Mouse (Mus musculus) intestine, embryonic 15.5 days (tissue): ENCODE data around the gene Negr1. TPM values are rescaled to one million over a fixed set of nuclear protein-coding genes. Genes with fewer than 3 reads are reported as not detected.

Source experiments
- ATAC-seq: fragments of 200-750 bp; cut with Nextera tagmentation; 2 replicates; pipeline ENCODE4 v1.8.0; 2017; ENCODE audit warnings: moderate TSS enrichment, moderate library complexity
- H3K27ac ChIP-seq: fragments of 300-500 bp; sonication (generic); 2 replicates; pipeline ENCODE4 v1.5.1; 2015; ENCODE audit warnings: mild to moderate bottlenecking, inconsistent platforms
- H3K27me3 ChIP-seq: fragments of 300-500 bp; sonication (generic); replicated peaks from 2 replicates; pipeline ENCODE4 v1.6.1; 2015; ENCODE audit warnings: inconsistent platforms
- H3K36me3 ChIP-seq: fragments of 300-500 bp; sonication (generic); 2 replicates; pipeline ENCODE4 v1.6.1; 2015; ENCODE audit warnings: inconsistent platforms
- H3K4me1 ChIP-seq: fragments of 300-500 bp; sonication (generic); replicated peaks from 2 replicates; pipeline ENCODE4 v1.6.1; 2015; ENCODE audit warnings: inconsistent platforms
- H3K4me2 ChIP-seq: fragments of 300-500 bp; sonication (generic); replicated peaks from 2 replicates; pipeline ENCODE4 v1.6.1; 2015; ENCODE audit warnings: mild to moderate bottlenecking, inconsistent platforms
- H3K4me3 ChIP-seq: fragments of 300-500 bp; sonication (generic); replicated peaks from 2 replicates; pipeline ENCODE4 v1.5.1; 2015; ENCODE audit warnings: inconsistent platforms
- H3K9ac ChIP-seq: fragments of 300-500 bp; sonication (generic); 2 replicates; pipeline ENCODE4 v1.6.1; 2015; ENCODE audit warnings: inconsistent platforms
- H3K9me3 ChIP-seq: fragments of 300-500 bp; sonication (generic); 2 replicates; pipeline ENCODE4 v1.6.1; 2016; ENCODE audit warnings: inconsistent platforms
- WGBS: fragments of 180-500 bp; shearing (Covaris S2); methylation state at CpG from one replicate; pipeline ENCODE4 v1.1.7; 2015; 5-methylcytosine and 5-hydroxymethylcytosine counted together
- polyA plus RNA-seq: library from polyadenylated mRNA; unstranded; fragments of >200 nt; fragmentation: Nextera tagmentation; extraction: Ambion mirVana; gene quantifications from 2 replicates; pipeline ENCODE4 v1.2.1, GENCODE M21; 2015

Gene Negr1
- polyA plus RNA-seq, 1 experiment from 2014 or later = 3.8 TPM

- no peak for ATAC-seq
Observed at GRCm38 (mm10) chr3:157116024-157116423, 554.4 kb downstream of the Negr1 start.

GRCm38 (mm10) chr3:157119916-157120315, 558.3 kb downstream of the Negr1 start:
- H3K9ac ChIP-seq = no peak overlapping the region
- no peaks in the 10 kb centered on the region for H3K36me3 ChIP-seq
- no peak for ATAC-seq
- WGBS = 53% methylated on average over 2 of the region's 2 CpGs
- no peak overlapping the region for H3K4me3 ChIP-seq
- no peak overlapping the region for H3K4me2 ChIP-seq
- H3K9me3 ChIP-seq = no peaks in the 10 kb centered on the region
- no peak overlapping the region for H3K27ac ChIP-seq
- no peaks in the 10 kb centered on the region for H3K4me1 ChIP-seq
- no peaks in the 10 kb centered on the region for H3K27me3 ChIP-seq

More at GRCm38 (mm10) chr3:157116024-157116423, 554.4 kb downstream of the Negr1 start:
- no peak overlapping the region for H3K4me2 ChIP-seq
- 89% methylated on average over 1 of the region's 1 CpGs for WGBS
- no peak overlapping the region for H3K4me3 ChIP-seq
- H3K27me3 ChIP-seq = no peaks in the 10 kb centered on the region
- no peak overlapping the region for H3K9ac ChIP-seq
- H3K9me3 ChIP-seq = no peaks in the 10 kb centered on the region
- no peaks in the 10 kb centered on the region for H3K36me3 ChIP-seq
- H3K27ac ChIP-seq = no peak overlapping the region
- H3K4me1 ChIP-seq = no peaks in the 10 kb centered on the region

- H3K4me2 ChIP-seq = no peak overlapping the region
- H3K4me3 ChIP-seq = no peak overlapping the region
- no peaks in the 10 kb centered on the region for H3K27me3 ChIP-seq
- H3K9ac ChIP-seq = no peak overlapping the region
- H3K9me3 ChIP-seq = no peaks in the 10 kb centered on the region
- H3K4me1 ChIP-seq = no peaks in the 10 kb centered on the region
- WGBS = 84% methylated on average over 14 of the region's 14 CpGs
- ATAC-seq = no peak
- H3K27ac ChIP-seq = no peak overlapping the region
- H3K36me3 ChIP-seq = no peaks in the 10 kb centered on the region
Observed at GRCm38 (mm10) chr3:157146124-157146855, 584.7 kb downstream of the Negr1 start.

GRCm38 (mm10) chr3:157154902-157155301, 593.3 kb downstream of the Negr1 start:
- no peak overlapping the region for H3K9ac ChIP-seq
- no peak for ATAC-seq
- H3K4me1 ChIP-seq = no peaks in the 10 kb centered on the region

GRCm38 (mm10) chr3:157155513-157155912, 593.9 kb downstream of the Negr1 start:
- Histone ChIP-seq H3K4me1 (no peaks in the 10 kb centered on the region), H3K36me3 (no peaks in the 10 kb centered on the region), H3K9me3 (no peaks in the 10 kb centered on the region), H3K27ac (no peak overlapping the region), H3K4me3 (no peak overlapping the region), H3K27me3 (no peaks in the 10 kb centered on the region), H3K9ac (no peak overlapping the region), H3K4me2 (no peak overlapping the region)
- ATAC-seq = no peak

More at GRCm38 (mm10) chr3:157154902-157155301, 593.3 kb downstream of the Negr1 start:
- Histone ChIP-seq H3K4me2 (no peak overlapping the region), H3K27ac (no peak overlapping the region), H3K4me3 (no peak overlapping the region), H3K27me3 (no peaks in the 10 kb centered on the region), H3K36me3 (no peaks in the 10 kb centered on the region), H3K9me3 (no peaks in the 10 kb centered on the region)
- WGBS = 84% methylated on average over 3 of the region's 3 CpGs

GRCm38 (mm10) chr3:157164840-157165595, 603.4 kb downstream of the Negr1 start:
- Histone ChIP-seq H3K4me3 (no peak overlapping the region), H3K4me1 (no peaks in the 10 kb centered on the region), H3K36me3 (no peaks in the 10 kb centered on the region), H3K4me2 (no peak overlapping the region), H3K27me3 (no peaks in the 10 kb centered on the region), H3K27ac (no peak overlapping the region), H3K9me3 (no peaks in the 10 kb centered on the region), H3K9ac (no peak overlapping the region)
- WGBS = 92% methylated on average over 3 of the region's 3 CpGs
- ATAC-seq = no peak

GRCm38 (mm10) chr3:157181975-157182374, 620.4 kb downstream of the Negr1 start:
- Histone ChIP-seq H3K27me3 (no peaks in the 10 kb centered on the region), H3K4me3 (no peak overlapping the region), H3K36me3 (no peaks in the 10 kb centered on the region), H3K27ac (no peak overlapping the region), H3K9me3 (no peaks in the 10 kb centered on the region), H3K4me1 (no peaks in the 10 kb centered on the region), H3K4me2 (no peak overlapping the region), H3K9ac (no peak overlapping the region)
- no peak for ATAC-seq
- 76% methylated on average over 2 of the region's 2 CpGs for WGBS

GRCm38 (mm10) chr3:157188939-157189725, 627.5 kb downstream of the Negr1 start:
- Histone ChIP-seq H3K4me1 (no peaks in the 10 kb centered on the region), H3K4me3 (no peak overlapping the region), H3K27me3 (no peaks in the 10 kb centered on the region), H3K27ac (no peak overlapping the region), H3K9ac (no peak overlapping the region), H3K9me3 (no peaks in the 10 kb centered on the region), H3K36me3 (no peaks in the 10 kb centered on the region), H3K4me2 (no peak overlapping the region)
- ATAC-seq = no peak
- 47% methylated on average over 8 of the region's 8 CpGs for WGBS

- Histone ChIP-seq H3K4me1 (no peaks in the 10 kb centered on the region), H3K27me3 (no peaks in the 10 kb centered on the region), H3K27ac (no peak overlapping the region), H3K4me2 (no peak overlapping the region), H3K9ac (no peak overlapping the region), H3K9me3 (no peaks in the 10 kb centered on the region), H3K36me3 (no peaks in the 10 kb centered on the region), H3K4me3 (no peak overlapping the region)
- 81% methylated on average over 4 of the region's 4 CpGs for WGBS
- ATAC-seq = no peak
Observed at GRCm38 (mm10) chr3:157189834-157190233, 628.2 kb downstream of the Negr1 start.

- no peaks in the 10 kb centered on the region for H3K36me3 ChIP-seq
- H3K4me1 ChIP-seq = no peaks in the 10 kb centered on the region
- H3K27me3 ChIP-seq = no peaks in the 10 kb centered on the region
- no peak overlapping the region for H3K4me3 ChIP-seq
- H3K4me2 ChIP-seq = no peak overlapping the region
- ATAC-seq = no peak
- WGBS = 55% methylated on average over 3 of the region's 3 CpGs
- H3K27ac ChIP-seq = no peak overlapping the region
- no peaks in the 10 kb centered on the region for H3K9me3 ChIP-seq
- no peak overlapping the region for H3K9ac ChIP-seq
Observed at GRCm38 (mm10) chr3:157190551-157190950, 629.0 kb downstream of the Negr1 start.

- Histone ChIP-seq H3K27ac (no peak overlapping the region), H3K4me3 (no peak overlapping the region), H3K27me3 (no peaks in the 10 kb centered on the region), H3K4me1 (no peaks in the 10 kb centered on the region), H3K9me3 (no peaks in the 10 kb centered on the region), H3K9ac (no peak overlapping the region), H3K36me3 (no peaks in the 10 kb centered on the region), H3K4me2 (no peak overlapping the region)
- WGBS = 73% methylated on average over 3 of the region's 3 CpGs
- ATAC-seq = no peak
Observed at GRCm38 (mm10) chr3:157192021-157192420, 630.4 kb downstream of the Negr1 start.

GRCm38 (mm10) chr3:157193141-157193540, 631.5 kb downstream of the Negr1 start:
- Histone ChIP-seq H3K9me3 (no peaks in the 10 kb centered on the region), H3K9ac (no peak overlapping the region), H3K27ac (no peak overlapping the region), H3K36me3 (no peaks in the 10 kb centered on the region), H3K27me3 (no peaks in the 10 kb centered on the region), H3K4me2 (no peak overlapping the region), H3K4me1 (no peaks in the 10 kb centered on the region), H3K4me3 (no peak overlapping the region)
- no peak for ATAC-seq
- WGBS = 93% methylated on average over 3 of the region's 3 CpGs
